Mouse (Mus musculus) lung, embryonic 14.5 days (tissue): ENCODE measurements at regions not wholly inside any gene's neighbourhood (a gene's known extent, or its start where the extent isn't known, plus 50 kb on each side); places are given as distances from the start of the nearest gene placed in this dataset.

Source experiments
- ATAC-seq: fragments of 200-750 bp; cut with Nextera tagmentation; 2 replicates; pipeline ENCODE4 v1.8.0; 2017; ENCODE audit warnings: mild to moderate bottlenecking, moderate TSS enrichment, moderate library complexity; ENCODE audit not compliant: insufficient read depth
- DNase-seq: peaks from one replicate; pipeline ENCODE4 v3.0.0-alpha.2; 2015
- H3K27ac ChIP-seq: fragments of 300-500 bp; sonication (generic); 2 replicates; pipeline ENCODE4 v1.5.1; 2014; ENCODE audit warnings: low read depth, mild to moderate bottlenecking, moderate library complexity
- H3K27me3 ChIP-seq: fragments of 300-500 bp; sonication (generic); 2 replicates; pipeline ENCODE4 v1.6.1; 2014; ENCODE audit warnings: low read length, control low read depth; ENCODE audit not compliant: insufficient read depth
- H3K36me3 ChIP-seq: fragments of 300-500 bp; sonication (generic); 2 replicates; pipeline ENCODE4 v1.6.1; 2014; ENCODE audit warnings: control low read depth; ENCODE audit not compliant: insufficient read depth
- H3K4me1 ChIP-seq: fragments of 300-500 bp; sonication (generic); 2 replicates; pipeline ENCODE4 v1.6.1; 2014; ENCODE audit warnings: antibody characterized with exemption, control low read depth; ENCODE audit not compliant: insufficient read depth
- H3K4me2 ChIP-seq: fragments of 300-500 bp; sonication (generic); 2 replicates; pipeline ENCODE4 v1.6.1; 2014; ENCODE audit warnings: mild to moderate bottlenecking
- H3K4me3 ChIP-seq: fragments of 300-500 bp; sonication (generic); 2 replicates; pipeline ENCODE4 v1.5.1; 2014; ENCODE audit warnings: low read depth, low read length
- H3K9ac ChIP-seq: fragments of 300-500 bp; sonication (generic); 2 replicates; pipeline ENCODE4 v1.6.1; 2014
- H3K9me3 ChIP-seq: fragments of 300-500 bp; sonication (generic); 2 replicates; pipeline ENCODE4 v1.6.1; 2016; ENCODE audit warnings: low read depth, low read length, control low read depth
- CTCF ChIP-seq: IDR thresholded peaks from 2 replicates; pipeline ENCODE4 v1.5.1; 2016; ENCODE audit warnings: antibody characterized with exemption, low read depth
- WGBS: fragments of 180-500 bp; shearing (Covaris S2); extraction: QIAGEN DNeasy Blood & Tissue Kit; methylation state at CpG from one replicate; pipeline ENCODE4 v1.1.7; 2014; 5-methylcytosine and 5-hydroxymethylcytosine counted together

DNA sequence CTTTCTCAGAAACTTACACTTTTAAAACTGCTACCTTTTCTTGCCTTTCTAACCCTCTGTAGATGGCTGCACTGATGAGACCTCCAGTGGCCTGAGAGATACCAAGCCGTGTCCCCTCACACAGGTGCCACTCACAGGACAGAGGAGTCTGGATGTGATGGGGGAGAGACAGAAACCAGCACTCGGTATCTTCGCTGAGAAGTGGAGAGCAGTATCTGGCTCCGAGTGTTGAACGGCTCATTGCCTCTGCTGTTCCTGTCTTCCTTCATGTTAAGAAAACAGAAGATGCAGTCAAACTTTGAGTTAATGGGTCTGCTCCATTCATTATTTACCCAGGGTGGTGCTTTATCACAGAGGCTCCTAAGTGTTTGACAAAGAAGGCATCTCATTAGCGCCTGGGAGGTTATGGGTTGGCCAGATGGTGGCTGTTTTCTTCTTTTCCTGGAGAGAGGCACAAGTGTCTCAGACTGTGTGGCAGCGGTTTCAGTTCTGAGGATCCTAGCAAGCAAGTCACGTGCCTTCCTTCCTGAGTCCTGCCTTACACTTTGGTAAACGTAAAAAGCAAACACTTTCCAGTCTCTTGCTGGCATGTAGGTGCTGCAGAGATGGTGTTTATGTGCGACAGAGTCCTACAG, 248.6 kb downstream of the Sec16b start:
- H3K4me1 ChIP-seq, result no peaks in the 10 kb centered on the region
- H3K4me3 ChIP-seq, result no peak overlapping the region
- no peaks in the 10 kb centered on the region for H3K9me3 ChIP-seq
- no peaks in the 10 kb centered on the region for H3K36me3 ChIP-seq
- ATAC-seq (no peak), DNase-seq (peak; percentile 2)
- H3K27me3 ChIP-seq, result no peaks in the 10 kb centered on the region
- 19% methylated on average over 10 of the region's 10 CpGs for WGBS
- H3K9ac ChIP-seq, result no peak overlapping the region
- H3K4me2 ChIP-seq, result no peak overlapping the region
- H3K27ac ChIP-seq, result no peak overlapping the region
- no peak for TF ChIP-seq CTCF

GRCm38 (mm10) chr1:157756977-157757376, 250.4 kb downstream of the Sec16b start:
- Histone ChIP-seq H3K9me3 (no peaks in the 10 kb centered on the region), H3K4me2 (no peak overlapping the region), H3K4me3 (no peak overlapping the region), H3K36me3 (no peaks in the 10 kb centered on the region), H3K9ac (no peak overlapping the region), H3K27me3 (no peaks in the 10 kb centered on the region), H3K27ac (no peak overlapping the region), H3K4me1 (no peaks in the 10 kb centered on the region)
- WGBS, result 85% methylated on average over 3 of the region's 3 CpGs
- TF ChIP-seq CTCF, result no peak
- no peak for ATAC-seq
- no peak for DNase-seq

DNA sequence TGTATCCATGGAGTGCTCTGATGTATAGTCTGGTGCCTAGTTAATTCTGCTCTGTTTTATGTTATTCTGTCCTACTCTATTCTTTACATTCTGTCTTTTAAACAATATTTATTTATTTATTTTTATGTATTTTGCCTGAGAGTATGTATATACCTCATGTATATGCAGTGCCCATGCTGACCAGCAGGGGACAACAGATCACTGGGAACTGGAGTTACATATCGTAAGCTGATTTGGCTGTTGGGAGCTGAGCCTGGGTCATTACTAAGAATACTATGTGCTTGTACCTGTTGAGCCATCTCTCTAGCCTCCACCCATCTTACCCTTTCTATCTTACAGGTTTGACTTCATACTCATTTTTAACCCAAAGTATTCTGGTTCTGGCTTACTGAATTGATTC, 251.8 kb downstream of the Sec16b start:
- ATAC-seq (no peak), DNase-seq (no peak)
- Histone ChIP-seq H3K27me3 (no peaks in the 10 kb centered on the region), H3K4me1 (no peaks in the 10 kb centered on the region), H3K4me2 (no peak overlapping the region), H3K27ac (no peak overlapping the region), H3K9me3 (no peaks in the 10 kb centered on the region), H3K36me3 (no peaks in the 10 kb centered on the region), H3K4me3 (no peak overlapping the region), H3K9ac (no peak overlapping the region)
- WGBS, result 92% methylated on average over 1 of the region's 1 CpGs
- peak; percentile 47 for TF ChIP-seq CTCF

DNA sequence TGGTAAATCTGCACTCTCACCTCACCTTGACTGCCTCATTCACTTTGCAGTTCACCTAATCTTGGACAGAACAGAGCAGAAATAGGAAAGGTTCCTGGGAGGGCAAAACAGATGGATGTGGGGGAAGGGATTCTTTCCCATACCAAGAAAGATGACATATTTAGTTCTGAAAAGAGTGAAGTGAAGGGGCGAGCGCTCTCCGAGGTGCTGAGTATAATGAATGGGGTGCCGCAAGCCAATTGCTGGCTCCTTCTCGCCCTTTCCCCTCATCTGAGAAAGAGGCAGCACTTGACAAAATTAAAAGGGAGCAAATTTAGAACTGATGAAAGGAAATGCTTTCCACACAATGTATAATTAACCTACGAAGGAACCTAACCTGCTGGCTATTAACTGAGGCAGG, 261.7 kb downstream of the Sec16b start:
- H3K4me2 ChIP-seq, result no peak overlapping the region
- no peak overlapping the region for H3K4me3 ChIP-seq
- H3K4me1 ChIP-seq, result no peaks in the 10 kb centered on the region
- WGBS, result 23% methylated on average over 6 of the region's 6 CpGs
- ATAC-seq (no peak), DNase-seq (peak; percentile 68)
- no peak for TF ChIP-seq CTCF
- H3K27me3 ChIP-seq, result no peaks in the 10 kb centered on the region
- H3K9ac ChIP-seq, result no peak overlapping the region
- no peak overlapping the region for H3K27ac ChIP-seq
- no peaks in the 10 kb centered on the region for H3K9me3 ChIP-seq
- no peaks in the 10 kb centered on the region for H3K36me3 ChIP-seq

DNA sequence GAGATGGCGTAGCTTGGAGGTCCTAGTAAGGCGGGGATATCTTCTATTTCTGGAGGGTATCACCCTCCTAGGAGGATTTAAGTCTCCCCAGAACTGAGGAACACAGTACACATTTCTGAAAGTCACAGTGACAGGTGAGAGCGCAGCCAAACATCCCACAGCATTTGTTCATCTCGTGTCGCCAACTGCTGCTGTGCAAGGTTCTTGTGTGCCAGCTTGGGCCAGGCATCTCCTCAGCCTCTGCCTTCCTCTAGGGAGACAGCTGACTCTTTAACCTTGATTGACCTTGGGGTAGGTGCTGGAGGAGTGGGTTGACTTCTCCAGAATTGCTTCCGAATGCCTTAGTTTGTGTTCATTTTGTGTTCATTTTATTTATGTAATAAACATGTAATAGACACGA, 291.2 kb downstream of the Sec16b start:
- H3K36me3 ChIP-seq, result no peaks in the 10 kb centered on the region
- ATAC-seq (no peak), DNase-seq (no peak)
- H3K27ac ChIP-seq, result no peak overlapping the region
- no peak overlapping the region for H3K4me2 ChIP-seq
- H3K4me3 ChIP-seq, result no peak overlapping the region
- no peaks in the 10 kb centered on the region for H3K4me1 ChIP-seq
- TF ChIP-seq CTCF, result no peak
- H3K9me3 ChIP-seq, result no peaks in the 10 kb centered on the region
- no peak overlapping the region for H3K9ac ChIP-seq
- H3K27me3 ChIP-seq, result no peaks in the 10 kb centered on the region
- WGBS, result 82% methylated on average over 7 of the region's 7 CpGs

DNA sequence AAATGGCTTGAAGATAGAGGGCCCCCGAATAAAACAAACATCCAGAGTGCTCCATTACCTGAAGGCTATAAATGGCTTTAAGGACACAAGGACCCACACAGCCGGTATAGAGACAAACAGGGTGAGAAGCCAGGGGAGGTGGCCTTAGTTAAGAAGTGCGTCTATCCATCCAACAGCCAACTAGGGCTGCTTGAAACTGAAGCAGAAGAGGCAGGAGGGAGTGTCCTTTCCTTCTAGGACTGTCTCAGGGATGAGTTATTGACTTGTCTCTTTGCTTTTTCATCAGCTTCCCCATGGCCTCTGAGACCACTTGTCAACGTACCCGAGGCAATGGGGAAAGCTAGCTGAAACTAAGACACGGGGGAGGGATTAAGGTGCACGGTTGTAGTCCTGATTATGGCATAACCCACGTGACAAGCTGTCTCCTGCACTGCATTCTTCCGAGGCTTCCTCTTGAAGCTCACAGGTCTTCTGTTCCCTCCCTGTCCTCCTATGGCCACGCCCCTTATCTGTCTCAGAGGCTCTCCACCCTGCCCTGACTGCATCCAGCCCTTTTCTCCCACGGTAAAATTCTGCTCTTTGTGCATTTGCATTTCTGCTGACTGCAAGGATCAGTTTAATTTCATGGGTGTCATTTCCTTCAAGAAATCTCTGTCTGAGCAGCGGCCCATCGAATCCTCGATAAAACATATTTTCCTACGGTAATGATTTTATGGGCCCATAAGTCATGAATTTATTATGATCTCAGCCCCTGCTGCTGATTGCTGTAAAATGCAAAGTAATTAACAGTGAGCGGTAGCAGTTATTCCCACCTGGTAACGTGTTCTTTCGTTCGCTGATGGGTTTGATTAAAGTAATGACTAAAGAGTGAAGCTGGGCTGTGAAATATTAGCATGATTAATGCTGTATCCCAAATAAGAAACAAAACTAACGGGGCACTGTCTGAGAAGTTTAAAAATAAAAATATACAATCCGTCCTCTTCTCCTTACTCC, 292.3 kb downstream of the Sec16b start:
- peak; percentile 54; the same call in 1 of the 2 replicates for ATAC-seq
- 40% methylated on average over 21 of the region's 21 CpGs for WGBS

GRCm38 (mm10) chr1:157801151-157801550, 294.6 kb downstream of the Sec16b start:
- WGBS, result 66% methylated on average over 3 of the region's 3 CpGs

More for the DNA sequence above, 292.3 kb downstream of the Sec16b start:
- no peaks in the 10 kb centered on the region for H3K4me1 ChIP-seq
- 0 out of 2 replicates have a peak overlapping the region, but pooled peaks have one; percentile 20 for H3K4me2 ChIP-seq
- no peak overlapping the region for H3K27ac ChIP-seq
- TF ChIP-seq CTCF, result no peak
- no peaks in the 10 kb centered on the region for H3K9me3 ChIP-seq
- no peak overlapping the region for H3K4me3 ChIP-seq
- no peaks in the 10 kb centered on the region for H3K27me3 ChIP-seq
- peak; percentile 5 for DNase-seq
- no peak overlapping the region for H3K9ac ChIP-seq
- H3K36me3 ChIP-seq, result no peaks in the 10 kb centered on the region

More at GRCm38 (mm10) chr1:157801151-157801550, 294.6 kb downstream of the Sec16b start:
- H3K4me3 ChIP-seq, result no peak overlapping the region
- H3K27me3 ChIP-seq, result no peaks in the 10 kb centered on the region
- no peaks in the 10 kb centered on the region for H3K9me3 ChIP-seq
- H3K9ac ChIP-seq, result no peak overlapping the region
- H3K36me3 ChIP-seq, result no peaks in the 10 kb centered on the region
- ATAC-seq (no peak), DNase-seq (no peak)
- no peaks in the 10 kb centered on the region for H3K4me1 ChIP-seq
- no peak for TF ChIP-seq CTCF
- H3K4me2 ChIP-seq, result no peak overlapping the region
- H3K27ac ChIP-seq, result no peak overlapping the region
